Mouse (Mus musculus) left cerebral cortex, adult 9 months (tissue): Measurements from ENCODE around the gene Serpinb1c.
"Not testable (repeated sequence)": the region's sequence is repeated elsewhere in the genome, so short reads cannot be mapped to it uniquely, and the experiment has no call there.

Experiments used
- DNase-seq, 2 experiments: peaks; one replicate each; pipeline ENCODE4 v3.0.0; 2022; ENCODE audit warnings: low spot score in 2 of 2

The Serpinb1c gene

DNA sequence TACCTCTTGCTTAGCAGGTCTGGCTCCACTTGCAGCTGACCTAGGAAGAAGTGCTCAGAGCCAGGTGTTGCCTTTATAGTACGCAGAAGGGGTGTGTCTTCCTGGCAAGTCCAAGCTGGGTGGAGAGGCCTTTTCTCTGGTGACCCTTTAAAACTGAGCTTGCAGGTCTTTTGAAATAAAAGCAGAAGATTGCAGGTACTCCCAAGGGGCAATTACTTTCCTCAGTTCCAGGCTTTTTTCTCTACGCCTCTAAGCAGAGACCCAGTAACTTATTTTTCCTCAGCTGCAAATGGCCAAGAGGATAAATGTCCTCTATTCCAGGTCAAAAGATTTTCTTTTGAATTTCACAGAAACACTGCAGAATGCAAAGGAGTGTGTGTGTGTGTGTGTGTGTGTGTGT is at the start of gene Serpinb1c:
Gene Serpinb1c, minus strand, starts transcription at position 101 of the 400 bp plus-strand sequence.
- no peak for DNase-seq

DNA sequence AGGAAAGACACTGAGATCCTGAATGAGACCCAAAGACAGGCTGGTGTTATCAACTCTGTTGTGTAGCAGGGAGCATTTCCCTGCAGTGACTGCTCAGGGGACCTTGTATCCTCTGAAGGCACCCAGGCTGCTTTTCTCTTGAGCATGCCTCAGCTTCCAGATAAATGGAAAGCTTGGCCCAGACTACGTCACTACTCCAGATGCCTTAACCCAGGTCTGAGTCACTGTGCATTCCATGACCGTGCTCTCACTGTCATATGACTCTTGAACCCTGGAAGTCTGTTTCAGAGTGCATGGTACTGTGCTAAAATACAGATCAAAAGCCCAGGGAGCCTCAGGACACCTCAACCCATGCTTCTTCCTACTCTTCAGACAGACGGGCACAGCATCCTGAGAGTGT is 41.2 kb upstream of the Serpinb1c start:
- DNase-seq, result not testable (repeated sequence)

DNA sequence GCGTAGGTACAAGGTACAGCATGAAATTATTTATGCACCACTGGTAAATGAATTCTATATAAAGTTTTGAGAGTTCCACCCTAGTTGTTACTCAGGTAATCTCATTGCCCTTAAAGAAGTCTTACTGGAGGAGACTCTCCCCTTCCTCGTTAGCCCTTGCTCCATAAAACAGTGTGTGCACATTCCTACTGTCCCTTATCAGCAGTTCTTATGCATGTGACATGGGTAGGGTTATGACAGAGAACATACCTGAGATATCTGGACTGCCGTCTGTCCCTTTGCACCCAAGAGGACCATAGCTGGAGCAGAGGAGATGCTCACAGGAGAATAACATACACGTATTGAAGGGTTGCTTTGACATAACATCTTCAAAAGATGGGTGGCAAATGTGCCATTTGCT is 40.3 kb upstream of the Serpinb1c start:
- not testable (repeated sequence) for DNase-seq

DNA sequence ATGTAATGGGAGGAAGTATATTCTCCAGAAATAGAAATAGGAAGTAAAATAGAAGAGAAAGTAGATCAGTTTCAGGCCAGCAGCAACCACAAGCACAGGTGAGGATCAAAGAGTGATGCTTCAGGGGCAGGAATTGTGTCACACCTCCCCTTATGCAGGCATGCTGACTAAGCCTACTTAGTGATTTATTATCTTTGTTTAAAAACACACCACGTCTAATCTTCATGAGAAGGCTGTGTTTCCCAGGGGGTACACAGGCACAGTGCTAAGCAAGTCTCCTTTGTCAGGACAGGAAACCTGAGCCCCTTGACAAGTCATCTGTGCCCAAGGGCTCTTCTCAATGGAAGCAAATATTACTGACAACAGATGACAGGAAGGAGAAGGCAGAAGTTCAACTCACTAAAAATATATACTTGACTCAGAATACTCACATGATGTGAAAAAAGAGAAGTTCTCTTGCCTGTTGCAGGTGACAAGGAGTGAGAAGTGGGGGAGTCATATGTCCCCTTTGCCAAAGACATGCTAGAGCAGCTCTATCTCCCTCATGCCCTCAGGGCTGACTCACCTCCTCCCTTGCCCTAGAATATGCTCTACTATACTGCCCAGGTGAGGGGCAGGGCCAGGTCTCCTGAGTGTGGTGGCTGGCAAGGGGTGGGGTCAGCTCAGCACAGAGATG is 36.8 kb upstream of the Serpinb1c start:
- no peak for DNase-seq

DNA sequence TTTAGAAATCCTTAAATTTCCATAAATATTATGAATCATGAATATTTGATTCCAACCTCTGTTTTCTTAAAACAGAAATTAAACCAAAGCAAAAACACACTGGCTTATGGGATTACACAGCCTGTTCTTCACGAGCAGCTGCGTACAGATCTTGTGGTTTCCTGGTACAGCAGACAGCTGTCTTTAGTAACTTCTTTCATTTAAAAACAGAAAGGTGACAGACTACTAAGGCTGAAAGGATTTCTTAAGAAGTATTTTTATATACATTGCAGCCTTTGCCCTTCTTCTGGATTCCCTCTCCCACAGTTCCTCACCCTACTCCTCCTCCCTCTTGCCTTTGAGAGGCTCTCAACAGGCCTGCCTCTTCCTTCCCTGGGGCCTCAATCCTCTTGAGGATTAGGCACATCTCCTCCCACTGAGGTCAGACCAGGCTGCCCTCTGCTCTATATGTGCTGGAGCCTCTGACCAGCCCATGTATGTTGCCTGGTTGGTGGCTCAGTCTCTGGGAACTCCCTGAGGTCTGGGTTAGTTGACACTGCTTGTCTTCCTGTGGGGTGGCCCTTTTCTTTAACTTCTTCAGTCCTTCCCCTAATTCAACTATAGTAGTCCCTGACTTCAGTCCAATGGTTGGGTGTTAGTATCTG is 31.2 kb upstream of the Serpinb1c start:
- DNase-seq, result no peak

DNA sequence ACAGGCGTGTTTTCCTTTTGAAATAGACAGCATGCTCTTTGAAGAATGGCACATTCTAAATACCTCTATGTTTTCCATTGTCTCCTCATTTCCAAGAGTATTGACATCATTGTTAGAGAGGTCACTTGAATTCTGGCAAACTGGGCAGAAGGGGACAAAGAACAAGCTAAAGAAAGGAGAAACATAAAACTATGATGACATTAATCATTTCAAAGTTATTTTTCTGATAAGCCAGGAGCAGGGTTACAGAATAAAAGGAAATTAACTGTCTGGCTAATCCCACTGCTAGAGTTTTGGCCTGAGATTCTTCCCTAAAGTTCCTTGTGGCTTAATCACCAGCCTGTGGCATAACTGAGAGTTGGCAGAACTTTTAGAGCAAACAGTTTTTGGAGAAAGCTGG is 29.2 kb upstream of the Serpinb1c start:
- no peak for DNase-seq

DNA sequence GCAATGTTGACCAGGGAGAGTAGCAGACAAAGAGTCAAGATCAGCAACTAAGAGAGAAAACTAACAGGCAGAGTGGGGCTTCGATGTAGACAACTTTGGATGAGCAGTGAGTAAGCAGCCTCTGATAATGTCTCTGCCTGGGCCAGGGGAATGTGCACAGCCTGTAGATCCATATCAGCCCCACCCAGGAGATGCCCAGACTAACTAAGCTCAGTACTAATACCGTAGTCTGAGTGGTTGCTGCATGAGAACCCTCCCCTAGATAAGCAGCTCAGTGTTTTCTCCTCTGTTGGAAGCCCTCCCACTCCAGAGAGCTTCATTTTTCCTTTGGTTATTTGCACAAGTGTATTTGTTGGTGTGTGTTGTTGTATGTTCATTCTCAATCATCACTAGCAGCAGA is 28.6 kb upstream of the Serpinb1c start:
- DNase-seq, result no peak

DNA sequence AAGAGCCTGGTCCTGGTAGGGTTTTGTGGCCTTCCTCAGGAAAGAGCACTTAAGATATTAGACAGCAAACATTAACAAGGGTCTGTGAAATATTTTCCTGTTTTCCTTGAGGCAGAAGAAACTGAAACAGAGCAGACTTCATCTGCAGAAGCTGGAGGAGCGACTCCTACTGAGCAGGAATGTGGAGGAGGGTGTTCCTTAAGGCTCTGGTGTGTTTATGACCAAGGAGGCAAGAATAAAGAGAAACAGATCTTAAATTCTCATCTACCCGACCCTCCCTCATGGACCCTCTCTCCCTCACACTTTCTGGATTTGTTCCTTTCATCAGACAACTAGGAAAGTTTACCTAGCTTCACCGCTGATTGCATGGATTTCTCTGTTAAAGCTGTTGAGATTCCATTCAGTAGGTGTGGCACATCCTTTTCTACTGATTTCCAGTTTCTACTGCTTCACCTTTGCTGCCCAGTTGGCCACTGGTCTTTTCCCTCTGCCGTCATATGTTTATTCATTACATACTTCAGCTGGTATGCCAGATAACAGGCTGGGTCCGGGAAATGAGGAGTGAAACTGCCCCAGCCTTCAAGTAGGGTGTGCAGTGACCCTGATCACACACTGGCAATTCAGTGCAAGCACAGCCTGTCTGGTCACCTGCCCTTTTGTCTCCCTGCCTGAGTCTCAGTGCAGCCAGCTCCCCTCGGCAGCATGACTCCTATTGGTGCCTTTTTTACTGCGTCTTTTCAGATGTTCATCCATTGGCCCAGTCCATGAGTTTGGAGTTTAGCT is 26.8 kb upstream of the Serpinb1c start:
- DNase-seq, result no peak

DNA sequence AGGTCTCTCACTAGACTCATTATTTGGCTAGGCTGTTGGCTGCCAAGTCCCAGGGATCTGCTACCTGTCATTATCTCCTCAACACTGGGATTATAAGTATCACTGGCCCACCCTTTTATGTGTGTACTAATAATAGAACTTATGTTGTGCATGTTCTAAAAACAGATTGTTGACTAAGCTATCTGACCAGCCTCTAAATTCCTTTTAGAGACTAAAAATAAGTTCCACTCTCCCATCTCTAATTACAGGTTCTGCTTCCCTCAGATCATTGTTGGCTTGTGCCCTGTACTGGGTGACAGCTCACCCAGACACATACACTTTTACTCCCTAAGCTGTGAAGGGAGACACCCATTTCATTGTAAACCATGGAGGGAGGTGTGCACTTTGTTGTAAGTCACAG is 24.6 kb upstream of the Serpinb1c start:
- no peak for DNase-seq

DNA sequence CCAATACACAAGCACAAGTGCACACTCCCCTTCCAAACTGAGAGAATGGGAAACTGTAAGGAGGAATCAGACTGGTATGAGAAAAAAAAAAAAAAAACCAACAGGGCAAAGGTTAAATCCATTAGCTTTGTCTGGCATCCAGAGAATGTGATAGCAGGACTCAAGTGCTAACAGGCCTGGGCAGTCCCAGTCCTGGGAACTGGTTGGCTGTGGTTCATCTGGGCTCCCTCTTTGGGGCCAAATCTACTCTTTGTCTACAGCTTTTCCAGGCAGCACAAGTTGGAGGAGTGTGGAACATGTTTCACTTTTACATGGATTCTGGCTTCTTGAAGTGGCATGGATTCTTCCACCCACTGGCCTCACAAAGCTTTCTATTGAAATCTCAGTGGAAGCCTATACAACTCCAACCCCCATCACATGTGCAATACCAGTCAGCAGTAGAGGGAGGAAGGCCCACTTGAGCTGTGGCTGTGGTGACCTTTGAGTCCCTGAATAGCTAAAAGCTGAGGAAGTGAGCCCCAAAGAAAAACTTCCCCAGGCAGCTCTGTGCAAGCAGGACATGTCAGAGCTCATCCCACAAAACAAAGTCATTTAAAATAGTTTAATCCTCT is 14.9 kb upstream of the Serpinb1c start:
- DNase-seq, result no peak

DNA sequence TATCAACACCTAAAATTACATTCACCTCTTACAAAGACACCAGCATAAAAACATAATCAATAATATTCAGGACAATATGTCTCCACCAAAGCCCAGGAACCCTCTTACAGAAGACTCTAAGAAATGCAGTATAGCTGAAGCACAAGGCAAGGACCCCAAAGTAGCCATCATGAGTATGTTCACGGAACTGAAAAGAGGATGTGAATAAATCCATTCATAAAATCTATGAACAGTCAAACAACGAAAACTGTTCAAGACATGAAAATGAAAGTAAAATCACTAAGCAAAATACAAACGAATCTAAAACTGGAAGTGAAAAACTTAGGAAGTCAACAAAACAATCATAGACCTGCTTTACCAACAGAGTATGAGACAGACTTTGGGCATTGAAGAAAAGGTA is 10.2 kb upstream of the Serpinb1c start:
- no peak for DNase-seq

DNA sequence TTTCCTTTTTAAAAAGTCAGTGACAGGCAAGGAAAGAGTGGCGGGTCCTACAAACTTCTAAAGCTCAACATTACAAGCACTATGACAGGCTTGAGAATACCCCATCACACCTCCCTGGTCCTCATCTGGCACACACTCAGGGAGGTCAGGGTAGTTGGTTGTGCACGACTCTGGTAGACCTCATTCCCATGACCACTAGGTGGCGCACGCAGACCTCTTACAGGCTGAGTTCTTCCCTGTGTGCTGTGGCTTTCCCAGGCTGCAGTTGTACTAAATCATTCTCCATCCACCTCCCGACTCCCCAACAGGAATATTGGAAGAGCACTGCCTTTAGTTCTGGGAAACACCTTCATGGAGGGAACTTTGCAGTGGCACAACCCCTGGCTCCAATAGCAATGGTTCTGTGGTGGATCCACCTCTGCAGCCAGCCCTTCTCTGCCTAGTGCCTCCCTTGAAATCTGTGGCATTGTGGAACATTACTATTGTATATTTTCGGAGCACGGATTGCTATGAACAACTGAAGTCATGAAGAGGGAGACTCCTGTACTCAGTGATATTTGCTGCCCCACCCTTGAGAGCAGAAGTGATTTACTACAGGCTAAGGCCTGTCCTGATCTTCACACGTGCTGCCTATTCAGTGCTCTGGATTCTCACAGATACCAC is 5.3 kb upstream of the Serpinb1c start:
- DNase-seq, result peak; percentile 42 to 92

DNA sequence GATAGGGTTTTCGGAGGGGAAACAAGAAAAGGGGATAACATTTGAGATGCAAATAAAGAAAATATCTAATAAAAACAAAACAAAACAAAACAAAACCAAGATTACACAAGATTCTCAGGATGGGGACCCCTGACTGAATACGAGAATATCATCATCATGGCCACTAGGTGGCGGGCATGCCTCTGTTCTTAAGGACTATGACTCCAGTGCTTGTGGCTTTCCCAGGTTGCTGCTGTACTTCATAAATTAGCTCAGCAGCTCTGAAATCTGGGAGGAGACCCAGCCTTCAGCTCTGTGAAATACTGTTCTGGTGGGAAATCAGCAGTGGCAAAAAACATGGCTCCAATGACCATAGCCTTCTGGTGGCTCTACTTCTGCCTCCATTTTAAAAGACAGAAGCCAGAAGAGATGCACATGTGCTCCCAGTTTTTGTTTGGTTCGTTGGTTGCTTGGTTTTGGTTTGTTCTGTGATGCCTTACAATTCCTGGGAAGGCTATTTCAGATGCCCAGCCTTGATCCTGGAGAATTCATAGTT is 4.5 kb upstream of the Serpinb1c start:
- DNase-seq, result peak in 1 of 2 experiments; percentile 72

DNA sequence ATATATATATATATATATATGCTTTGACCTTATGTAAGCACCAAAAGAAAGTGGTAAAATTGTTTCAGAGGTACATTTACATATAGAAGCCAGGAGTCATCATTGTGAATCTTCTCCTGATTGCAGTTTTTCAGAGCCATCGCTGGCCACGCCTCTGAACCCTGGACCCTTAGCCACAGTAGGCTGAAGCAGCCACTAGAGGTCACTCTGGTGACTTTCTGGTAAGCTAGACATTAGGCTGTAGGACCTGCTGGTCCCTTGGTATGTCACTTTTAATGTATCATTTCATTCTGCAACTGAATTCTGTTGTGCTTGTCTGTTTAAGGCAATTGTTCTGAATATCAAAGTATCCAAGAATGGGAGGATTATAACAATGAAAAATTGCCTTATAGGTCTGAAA is 2.6 kb upstream of the Serpinb1c start:
- peak in 1 of 2 experiments; percentile 40 for DNase-seq

DNA sequence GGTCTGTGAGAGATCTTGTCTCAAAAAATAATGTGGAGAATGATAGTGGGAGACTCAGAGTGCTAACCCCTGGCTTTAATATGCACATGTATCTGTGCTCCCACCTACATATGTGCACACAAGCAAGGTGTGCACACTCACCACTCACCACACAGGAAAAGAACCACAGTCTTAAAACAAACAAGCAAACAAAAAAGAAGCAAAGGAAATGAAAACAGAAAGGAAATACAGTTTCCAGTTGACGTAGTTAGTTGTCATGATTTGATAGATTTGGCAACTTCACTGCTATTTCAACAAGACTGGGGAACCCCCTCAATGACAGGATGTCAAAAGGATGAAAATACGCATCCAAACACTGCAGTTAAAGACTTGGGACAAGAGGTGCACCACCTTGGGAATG is 1.1 kb upstream of the Serpinb1c start:
- DNase-seq, result not testable (repeated sequence)

DNA sequence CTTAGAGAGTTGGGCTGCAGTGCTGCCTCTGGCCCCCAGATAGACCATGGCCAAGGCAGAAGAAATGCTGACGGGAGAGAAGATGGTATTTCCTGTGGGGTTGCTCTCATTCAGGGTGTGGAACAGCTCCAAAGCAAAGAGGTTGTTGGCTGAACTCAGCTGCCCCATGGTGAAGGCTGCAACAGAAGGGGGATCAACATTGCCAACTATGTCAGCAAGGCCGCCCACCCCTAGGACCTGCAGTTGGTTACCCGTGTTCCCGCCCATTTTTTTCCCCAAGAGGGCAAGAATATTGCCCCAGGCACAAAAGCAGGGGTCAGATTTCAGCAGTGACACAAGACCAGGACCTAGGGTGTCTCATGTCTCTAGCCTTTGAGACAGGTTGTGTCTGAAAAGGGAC is 1.1 kb downstream of the Serpinb1c start:
- no peak for DNase-seq

DNA sequence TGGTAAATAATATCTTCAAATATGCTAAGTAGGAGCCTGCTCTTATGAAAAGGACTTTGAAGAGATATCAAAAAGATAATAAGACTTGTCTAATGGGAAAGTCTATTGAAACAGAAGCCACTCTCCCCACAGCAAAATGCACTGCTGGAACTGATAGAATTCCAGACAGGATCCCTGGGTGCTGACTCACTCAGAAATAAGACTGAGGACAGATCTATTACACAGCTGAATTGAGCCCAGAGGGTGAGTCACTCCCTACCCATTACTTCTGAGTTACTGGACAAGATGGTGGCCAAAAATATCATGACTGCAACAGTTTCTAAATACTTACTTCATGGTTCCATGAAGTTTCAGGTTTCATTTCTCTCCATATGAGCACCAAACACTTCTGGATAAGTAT is 13.3 kb downstream of the Serpinb1c start:
- DNase-seq, result no peak

DNA sequence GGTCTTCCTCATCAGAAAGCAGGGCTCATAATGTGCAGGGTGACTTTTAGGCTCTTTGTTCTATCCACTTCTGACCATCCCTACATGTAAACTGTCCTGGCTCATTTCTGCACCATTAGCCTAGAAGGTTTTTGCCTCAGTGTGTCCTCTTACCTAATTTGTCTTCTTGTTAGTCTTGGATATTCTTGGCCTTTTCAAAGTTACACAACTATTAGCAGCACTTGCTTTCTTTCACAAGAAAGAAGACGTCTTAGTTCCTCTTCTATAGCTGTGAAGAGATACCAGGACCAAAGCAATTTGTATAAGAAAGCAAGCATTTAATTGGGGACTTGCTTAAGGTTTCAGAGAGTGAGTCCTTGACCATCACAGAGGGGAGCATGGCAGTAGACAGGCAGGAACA is 24.1 kb downstream of the Serpinb1c start:
- no peak for DNase-seq

DNA sequence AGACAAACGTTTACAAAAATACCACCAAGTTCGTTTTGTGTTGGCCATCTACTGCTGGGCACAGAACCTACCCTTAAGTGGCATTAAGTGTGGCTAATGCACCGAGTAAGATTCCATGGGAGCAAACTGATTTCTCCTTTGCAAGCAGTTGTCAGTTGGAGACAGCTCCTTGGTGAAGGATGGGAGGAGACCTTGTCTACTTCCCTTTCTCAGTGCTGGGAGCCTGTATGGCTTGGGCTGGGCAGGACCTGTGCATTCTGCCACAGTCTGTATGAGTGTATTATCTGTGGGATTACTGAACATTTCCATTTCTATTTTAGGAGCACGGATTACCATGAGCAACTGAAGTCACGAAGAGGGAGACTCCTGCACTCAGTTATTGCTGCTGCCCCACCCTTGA is 29.2 kb downstream of the Serpinb1c start:
- DNase-seq, result no peak

DNA sequence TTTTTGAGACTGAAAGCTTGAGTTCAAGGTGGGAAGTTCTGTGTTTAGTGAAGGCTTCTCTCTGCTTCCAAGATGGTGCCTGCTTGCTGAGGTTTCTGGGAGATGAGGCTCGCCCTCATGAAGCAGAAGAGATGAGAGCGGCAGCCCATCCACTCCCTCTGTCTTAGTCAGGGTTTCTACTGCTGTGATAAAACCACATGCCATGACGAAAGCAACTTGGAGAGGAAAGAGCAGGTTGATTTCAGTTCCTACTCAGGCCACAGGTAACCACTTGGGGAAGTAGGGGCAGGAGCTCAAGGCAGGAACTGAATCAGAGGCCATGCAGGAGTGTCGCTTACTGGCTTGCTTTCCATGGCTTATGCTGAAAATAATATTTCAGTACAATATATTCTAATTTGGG is 29.8 kb downstream of the Serpinb1c start:
- not testable (repeated sequence) for DNase-seq

DNA sequence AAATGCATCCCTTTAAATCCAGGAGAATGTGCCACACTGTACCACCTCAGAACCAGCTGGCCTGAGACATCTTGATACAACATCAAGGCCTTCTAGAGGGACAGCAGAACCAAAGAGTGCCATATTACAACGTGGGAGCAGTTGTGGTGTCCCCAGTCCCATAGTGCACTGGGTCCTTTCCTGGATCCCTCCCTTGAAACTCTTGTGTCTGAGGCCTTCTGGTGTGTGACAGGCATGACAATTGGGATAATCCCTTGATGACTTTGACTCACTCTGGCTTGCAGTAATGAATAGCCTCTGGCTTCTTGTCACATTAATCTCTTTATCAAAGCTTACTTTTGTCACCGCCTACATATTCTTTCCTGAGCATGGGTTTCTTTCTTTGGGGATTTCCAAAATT is 31.0 kb downstream of the Serpinb1c start:
- no peak for DNase-seq

DNA sequence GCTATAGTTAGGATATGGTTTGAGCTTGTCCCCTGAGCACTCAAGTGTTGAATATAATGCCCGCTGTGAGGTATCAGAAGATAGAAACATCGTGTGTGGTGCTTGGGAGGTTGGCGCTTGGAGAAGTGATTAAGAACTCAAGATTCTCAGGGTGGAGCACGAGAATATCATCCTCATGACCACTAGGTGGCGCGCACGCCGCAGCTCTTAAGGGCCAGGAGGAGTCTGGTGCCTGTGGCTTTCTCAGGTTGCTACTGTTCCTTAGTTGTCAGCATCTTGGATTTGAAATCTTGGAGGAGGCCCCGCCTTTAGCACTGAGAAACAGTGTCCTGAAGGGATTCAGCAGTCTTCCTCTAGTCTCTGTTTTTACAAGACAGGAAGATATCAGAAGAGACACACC is 31.5 kb downstream of the Serpinb1c start:
- peak; percentile 20 to 81 for DNase-seq
